Mouse (Mus musculus): ENCODE results near the gene Chdh.

GRCm38 (mm10) chr14:30064864-30065263 lies 56.0 kb downstream of the Chdh start:
- no peak for TF ChIP-seq CTCF (IDR thresholded peaks at IDR 0.05; ENCODE audit: low read depth)
- TF ChIP-seq EP300 (optimal IDR thresholded peaks at IDR 0.05) = no peak

Measured in stomach, postnatal 0 days (tissue).